Comparison of ENCODE assay signal across 8 mouse cellular contexts in genomic region chr2:38533322-38533721, GRCm38 (mm10). TPM values are rescaled to one million over a fixed set of nuclear protein-coding genes. Genes with fewer than 3 reads are reported as not detected.
DNase-seq lines count a peak whose midpoint lies in the region; ATAC-seq and TF ChIP-seq lines count a peak whose summit lies in the region.

No protein-coding gene starts in this region.

- H3K4me1 ChIP-seq in forebrain, embryonic 12.5 days: peaks cover 74% of the 10 kb centered on the region
- peaks cover 47% of the 10 kb centered on the region for H3K4me1 ChIP-seq in forebrain, embryonic 16.5 days (replicated peaks; ENCODE audit: control insufficient read depth, insufficient read depth, low read length)
- peaks cover 96% of the 10 kb centered on the region for H3K4me1 ChIP-seq in heart, embryonic 10.5 days
- peaks cover 78% of the 10 kb centered on the region for H3K4me1 ChIP-seq in megakaryocyte, embryonic 14.5 days
- 0 out of 2 replicates have a peak, but pooled peaks cover 8% of the 10 kb centered on the region for H3K4me1 ChIP-seq in midbrain, postnatal 0 days (ENCODE audit: insufficient read depth, low read length)

- no peaks in the 10 kb centered on the region for H3K9me3 ChIP-seq in forebrain, embryonic 12.5 days
- H3K9me3 ChIP-seq in forebrain, embryonic 16.5 days (ENCODE audit: control insufficient read depth, low read length): no peaks in the 10 kb centered on the region
- H3K9me3 ChIP-seq in heart, embryonic 10.5 days: no peaks in the 10 kb centered on the region
- no peaks in the 10 kb centered on the region for H3K9me3 ChIP-seq in megakaryocyte, embryonic 14.5 days
- no peaks in the 10 kb centered on the region for H3K9me3 ChIP-seq in midbrain, postnatal 0 days (ENCODE audit: low read length)

- H3K36me3 ChIP-seq in forebrain, embryonic 12.5 days (replicated peaks): no peaks in the 10 kb centered on the region
- H3K36me3 ChIP-seq in forebrain, embryonic 16.5 days (ENCODE audit: control insufficient read depth, insufficient read depth): no peaks in the 10 kb centered on the region
- H3K36me3 ChIP-seq in heart, embryonic 10.5 days: no peaks in the 10 kb centered on the region
- H3K36me3 ChIP-seq in megakaryocyte, embryonic 14.5 days (replicated peaks; ENCODE audit: low read length): no peaks in the 10 kb centered on the region
- H3K36me3 ChIP-seq in midbrain, postnatal 0 days (ENCODE audit: insufficient read depth, low read length): no peaks in the 10 kb centered on the region

- ATAC-seq in forebrain, embryonic 12.5 days (ENCODE audit: low FRiP score): no peak
- no peak for ATAC-seq in forebrain, embryonic 16.5 days
- ATAC-seq in frontal cortex, adult (ENCODE audit: low TSS enrichment): no peak
- no peak for ATAC-seq in midbrain, postnatal 0 days (ENCODE audit: low FRiP score)

- H3K4me2 ChIP-seq in forebrain, embryonic 12.5 days: no peak overlapping the region
- no peak overlapping the region for H3K4me2 ChIP-seq in forebrain, embryonic 16.5 days (ENCODE audit: low read length)
- no peak overlapping the region for H3K4me2 ChIP-seq in midbrain, postnatal 0 days (ENCODE audit: low read depth, low read length, poor library complexity, severe bottlenecking)

- H3K9ac ChIP-seq in forebrain, embryonic 12.5 days: no peak overlapping the region
- H3K9ac ChIP-seq in forebrain, embryonic 16.5 days (replicated peaks; ENCODE audit: low read depth, low read length): no peak overlapping the region
- H3K9ac ChIP-seq in midbrain, postnatal 0 days (replicated peaks; ENCODE audit: low read length, poor library complexity, severe bottlenecking): no peak overlapping the region

- H3K27me3 ChIP-seq in forebrain, embryonic 12.5 days: 0 out of 2 replicates have a peak, but pooled peaks cover 4% of the 10 kb centered on the region
- no peaks in the 10 kb centered on the region for H3K27me3 ChIP-seq in forebrain, embryonic 16.5 days (replicated peaks; ENCODE audit: control insufficient read depth, insufficient read depth, low read length)
- no peaks in the 10 kb centered on the region for H3K27me3 ChIP-seq in heart, embryonic 10.5 days (ENCODE audit: insufficient read depth, poor library complexity, severe bottlenecking)
- peaks cover 95% of the 10 kb centered on the region for H3K27me3 ChIP-seq in megakaryocyte, embryonic 14.5 days (replicated peaks)
- H3K27me3 ChIP-seq in midbrain, postnatal 0 days (ENCODE audit: insufficient read depth, low read length): no peaks in the 10 kb centered on the region

- H3K4me3 ChIP-seq in forebrain, embryonic 12.5 days (replicated peaks): no peak overlapping the region
- H3K4me3 ChIP-seq in forebrain, embryonic 16.5 days (replicated peaks; ENCODE audit: low read length): no peak overlapping the region
- H3K4me3 ChIP-seq in heart, embryonic 10.5 days: peak overlapping the region; percentile 0; the same call in 1 of the 2 replicates
- H3K4me3 ChIP-seq in megakaryocyte, embryonic 14.5 days (replicated peaks): peak overlapping the region; percentile 19
- H3K4me3 ChIP-seq in midbrain, postnatal 0 days (ENCODE audit: low read depth, low read length): no peak overlapping the region

- 78% methylated on average over 6 of the region's 6 CpGs for WGBS in forebrain, embryonic 12.5 days
- 71% methylated on average over 6 of the region's 6 CpGs for WGBS in forebrain, embryonic 16.5 days
- 19% methylated on average over 6 of the region's 6 CpGs for WGBS in heart, embryonic 10.5 days
- 75% methylated on average over 6 of the region's 6 CpGs for WGBS in midbrain, postnatal 0 days

- DNase-seq in heart, embryonic 10.5 days (ENCODE audit: low spot score): peak; percentile 91
- peak; percentile 66 to 75 for DNase-seq in kidney, postnatal 25 days
- no peak for DNase-seq in frontal cortex, adult 2 months (ENCODE audit: extremely low spot score in 1 of 2, low spot score in 1 of 2)
- DNase-seq in midbrain, postnatal 0 days (ENCODE audit: low spot score): no peak

- 0 out of 2 replicates have a peak overlapping the region, but pooled peaks have one; percentile 19 for H3K27ac ChIP-seq in forebrain, embryonic 12.5 days
- H3K27ac ChIP-seq in forebrain, embryonic 16.5 days (ENCODE audit: low read length): no peak overlapping the region; the same call in 1 of the 2 replicates
- peak overlapping the region; percentile 67 for H3K27ac ChIP-seq in heart, embryonic 10.5 days
- H3K27ac ChIP-seq in midbrain, postnatal 0 days (ENCODE audit: low read depth, low read length): no peak overlapping the region

- no peak for TF ChIP-seq CTCF in midbrain, postnatal 0 days (IDR thresholded peaks at IDR 0.05)

RNA-seq across cellular contexts. Expression of gene Nek6, which starts 21.9 kb away (rescaled TPM):
- 125 and 132 TPM in 2 replicates for polyA plus RNA-seq in forebrain, embryonic 12.5 days (2016; fragmentation: Nextera tagmentation; extraction: Ambion mirVana)
- 87.6 and 105 TPM in 2 replicates for polyA plus RNA-seq in forebrain, embryonic 16.5 days (2015; fragmentation: Nextera tagmentation; extraction: Ambion mirVana)
- 74.7 and 90.1 TPM in 2 replicates for polyA plus RNA-seq in heart, embryonic 10.5 days (2016; fragmentation: Nextera tagmentation; extraction: Ambion mirVana)
- 4.4 and 7.3 TPM in 2 replicates for polyA plus RNA-seq in megakaryocyte, embryonic 14.5 days (2012; ENCODE audit: insufficient read depth, low replicate concordance)
- 25.8 and 25.9 TPM in 2 replicates for polyA plus RNA-seq in frontal cortex, adult 2 months (2012; rRNA removed)
- total RNA-seq in midbrain, postnatal 0 days (2014; rRNA removed): 21.8 and 22.8 TPM in 2 replicates
- polyA plus RNA-seq in midbrain, postnatal 0 days (2015; fragmentation: Nextera tagmentation; extraction: Ambion mirVana): 56.0 and 62.8 TPM in 2 replicates

Comparison
In these comparisons a context has a peak if more than half of its experiments do, and no peak if none do; other contexts are left out.
1. H3K27ac ChIP-seq: peak in forebrain, embryonic 12.5 days (single experiment) and heart, embryonic 10.5 days (single experiment); none in forebrain, embryonic 16.5 days (single experiment) and midbrain, postnatal 0 days (single experiment).
2. H3K4me3 ChIP-seq: peak in heart, embryonic 10.5 days (single experiment) and megakaryocyte, embryonic 14.5 days (single experiment); none in forebrain, embryonic 12.5 days (single experiment), forebrain, embryonic 16.5 days (single experiment) and midbrain, postnatal 0 days (single experiment).
3. DNase-seq: peak in heart, embryonic 10.5 days (single experiment) and kidney, postnatal 25 days (2 of 2); none in frontal cortex, adult 2 months (0 of 2) and midbrain, postnatal 0 days (single experiment).